Mouse (Mus musculus) cerebellum, adult 2 months (tissue): Measurements from ENCODE around the gene Dnah17.

Experiments
- CTCF ChIP-seq: fragments of 200-500 bp; IDR thresholded peaks from 2 replicates; pipeline ENCODE4 v1.5.1; 2011; ENCODE audit warnings: low read depth, mild to moderate bottlenecking, control low read depth, low read length, moderate library complexity, borderline replicate concordance; ENCODE audit not compliant: insufficient read depth
- POLR2A ChIP-seq: fragments of 200-500 bp; IDR thresholded peaks from 2 replicates; pipeline ENCODE4 v1.6.1; 2011; ENCODE audit warnings: low read length, control low read depth, borderline replicate concordance; ENCODE audit not compliant: insufficient read depth

DNA sequence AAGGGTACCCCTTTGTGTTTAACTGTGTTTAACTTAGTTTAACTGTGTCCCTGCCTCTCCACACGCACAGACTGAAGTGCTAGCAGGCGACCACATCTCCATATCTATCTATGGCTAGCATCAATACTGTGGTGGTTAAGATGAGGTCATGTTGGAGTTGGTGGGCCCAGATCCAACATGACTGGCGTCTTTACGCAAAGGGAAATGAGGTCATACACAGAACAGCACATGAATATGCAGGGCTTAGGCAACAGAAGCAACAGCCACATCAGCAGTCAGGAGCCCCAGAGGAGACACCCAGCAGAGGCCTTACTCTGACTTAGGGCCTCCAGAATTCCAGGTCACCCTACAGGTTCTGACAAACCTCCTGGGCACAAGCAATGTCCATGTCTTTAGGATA, 22.5 kb upstream of the Dnah17 start:
- TF ChIP-seq POLR2A (no peak), CTCF (no peak)
